Mouse (Mus musculus): ENCODE data around the gene Crabp2. TPM values are rescaled to one million over a fixed set of nuclear protein-coding genes. Genes with fewer than 3 reads are reported as not detected.

The Crabp2 gene
- polyA plus RNA-seq (2017; shearing (Covaris generic)), result under 1 TPM in 1 of 2 experiments, not detected in 1; 0.63 TPM

GRCm38 (mm10) chr3:87948378-87949265, at the start of gene Crabp2:
Gene Crabp2 (plus strand): TSS chr3:87948666.

GRCm38 (mm10) chr3:87905880-87906485, 42.5 kb upstream of the Crabp2 start, which contains the start of gene Hdgf:
Gene Hdgf (plus strand): TSS chr3:87906321.

GRCm38 (mm10) chr3:87919336-87920108, 28.9 kb upstream of the Crabp2 start, which contains the start of gene Mrpl24:
Gene Mrpl24 (plus strand): TSS chr3:87919506.

GRCm38 (mm10) chr3:87930078-87930795, 18.2 kb upstream of the Crabp2 start, which contains the start of the genes Isg20l2 and Rrnad1:
Gene Isg20l2 (plus strand): TSS chr3:87930314.
Gene Rrnad1 (minus strand): TSS chr3:87930717.

GRCm38 (mm10) chr3:87970939-87971488, 22.5 kb downstream of the Crabp2 start, which contains the start of gene Nes:
Gene Nes (plus strand): TSS chr3:87971078.

GRCm38 (mm10) chr3:88000181-88000580, 51.7 kb downstream of the Crabp2 start, which contains the start of gene Bcan:
Gene Bcan (minus strand): TSS chr3:88000230.

Other genes starting within 250 kb of the Crabp2 start
- gene Lrrc71, start 200.0 kb upstream of the Crabp2 start, polyA plus RNA-seq (2017; shearing (Covaris generic)), result under 1 TPM in 1 of 2 experiments, not detected in 1; 0.78 TPM
- under 1 TPM in 1 of 2 experiments, not detected in 1; 0.23 TPM for gene Ntrk1, start 153.5 kb upstream of the Crabp2 start, polyA plus RNA-seq (2017; shearing (Covaris generic))
- gene Insrr, start 151.7 kb upstream of the Crabp2 start, polyA plus RNA-seq (2017; shearing (Covaris generic)), result under 1 TPM; 0.34 to 0.94 TPM
- 10 to 100 TPM; 24.8 to 77.5 TPM for gene Pear1, start 124.4 kb upstream of the Crabp2 start, polyA plus RNA-seq (2017; shearing (Covaris generic))
- 100 to 1,000 TPM; 228 to 330 TPM for gene Sh2d2a, start 101.9 kb upstream of the Crabp2 start, polyA plus RNA-seq (2017; shearing (Covaris generic))
- gene Prcc, start 63.1 kb upstream of the Crabp2 start, polyA plus RNA-seq (2017; shearing (Covaris generic)), result 10 to 100 TPM; 13.8 to 16.3 TPM
- gene Hdgf, start 42.3 kb upstream of the Crabp2 start, polyA plus RNA-seq (2017; shearing (Covaris generic)), result 100 to 1,000 TPM; 146 to 171 TPM
- gene Mrpl24, start 29.2 kb upstream of the Crabp2 start, polyA plus RNA-seq (2017; shearing (Covaris generic)), result 100 to 1,000 TPM; 105 to 156 TPM
- gene Isg20l2, start 18.4 kb upstream of the Crabp2 start, polyA plus RNA-seq (2017; shearing (Covaris generic)), result 10 to 100 TPM; 35.7 to 42.3 TPM
- gene Rrnad1, start 17.9 kb upstream of the Crabp2 start, polyA plus RNA-seq (2017; shearing (Covaris generic)), result 10 to 100 TPM; 18.7 to 20.8 TPM
- gene Nes, start 22.4 kb downstream of the Crabp2 start, polyA plus RNA-seq (2017; shearing (Covaris generic)), result under 1 TPM in 1 of 2 experiments, not detected in 1; 0.15 TPM
- gene Bcan, start 51.6 kb downstream of the Crabp2 start, polyA plus RNA-seq (2017; shearing (Covaris generic)), result not detected
- not detected for gene Hapln2, start 78.9 kb downstream of the Crabp2 start, polyA plus RNA-seq (2017; shearing (Covaris generic))
- gene Gpatch4, start 94.4 kb downstream of the Crabp2 start, polyA plus RNA-seq (2017; shearing (Covaris generic)), result 10 to 100 TPM; 16.3 to 32.1 TPM
- gene Naxe, start 109.8 kb downstream of the Crabp2 start, polyA plus RNA-seq (2017; shearing (Covaris generic)), result 100 to 1,000 TPM in 1 of 2 experiments, 10 to 100 TPM in 1; 83.1 to 104 TPM
- gene Ttc24, start 129.6 kb downstream of the Crabp2 start, polyA plus RNA-seq (2017; shearing (Covaris generic)), result under 1 TPM in 1 of 2 experiments, not detected in 1; 0.07 TPM
- gene Iqgap3, start 133.3 kb downstream of the Crabp2 start, polyA plus RNA-seq (2017; shearing (Covaris generic)), result 1 to 10 TPM in 1 of 2 experiments, under 1 TPM in 1; 0.61 to 2.1 TPM
- 10 to 100 TPM; 71.6 to 97.8 TPM for gene Mef2d, start 193.7 kb downstream of the Crabp2 start, polyA plus RNA-seq (2017; shearing (Covaris generic))

All from activated CD4-positive, CD25-positive, alpha-beta regulatory T cell (primary cell).